Mouse (Mus musculus): ENCODE data around the gene Gpr84.

Gpr84 gene

DNA sequence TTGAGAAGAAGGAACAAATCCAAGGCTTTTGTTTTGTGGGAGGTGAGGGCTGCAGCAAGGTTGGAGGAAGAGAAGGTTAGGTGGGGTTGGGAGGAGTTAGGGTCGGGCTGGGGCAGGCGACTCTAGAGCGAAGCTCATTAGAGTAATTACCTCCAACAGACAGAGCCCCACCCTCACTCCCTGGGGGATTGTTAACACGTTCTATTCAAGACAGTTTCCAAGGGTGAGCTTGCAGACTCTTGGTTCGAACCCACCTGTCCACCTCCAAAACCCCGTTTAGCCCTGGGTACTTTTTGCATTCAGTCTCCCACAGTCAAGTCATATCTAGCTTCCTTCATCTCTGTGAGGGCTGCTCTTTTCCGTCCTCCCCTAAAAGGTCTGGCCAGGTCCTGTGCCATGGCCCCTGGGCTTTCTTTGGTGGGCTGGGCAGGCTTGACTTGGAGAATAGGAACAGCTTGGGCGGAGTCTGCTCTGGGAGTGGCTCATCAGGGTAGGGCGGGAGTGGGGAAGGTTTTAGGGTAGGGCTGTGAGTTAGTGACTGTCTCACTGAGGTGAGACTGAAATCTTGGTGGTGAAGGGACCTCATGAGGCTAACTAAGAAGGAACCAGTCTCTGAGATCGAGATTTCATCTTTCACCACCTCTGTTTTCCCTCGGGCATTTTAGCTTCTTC lies 26.7 kb upstream of the Gpr84 start:
- DNase-seq (ENCODE audit: inconsistent ontology term): no peak

DNA sequence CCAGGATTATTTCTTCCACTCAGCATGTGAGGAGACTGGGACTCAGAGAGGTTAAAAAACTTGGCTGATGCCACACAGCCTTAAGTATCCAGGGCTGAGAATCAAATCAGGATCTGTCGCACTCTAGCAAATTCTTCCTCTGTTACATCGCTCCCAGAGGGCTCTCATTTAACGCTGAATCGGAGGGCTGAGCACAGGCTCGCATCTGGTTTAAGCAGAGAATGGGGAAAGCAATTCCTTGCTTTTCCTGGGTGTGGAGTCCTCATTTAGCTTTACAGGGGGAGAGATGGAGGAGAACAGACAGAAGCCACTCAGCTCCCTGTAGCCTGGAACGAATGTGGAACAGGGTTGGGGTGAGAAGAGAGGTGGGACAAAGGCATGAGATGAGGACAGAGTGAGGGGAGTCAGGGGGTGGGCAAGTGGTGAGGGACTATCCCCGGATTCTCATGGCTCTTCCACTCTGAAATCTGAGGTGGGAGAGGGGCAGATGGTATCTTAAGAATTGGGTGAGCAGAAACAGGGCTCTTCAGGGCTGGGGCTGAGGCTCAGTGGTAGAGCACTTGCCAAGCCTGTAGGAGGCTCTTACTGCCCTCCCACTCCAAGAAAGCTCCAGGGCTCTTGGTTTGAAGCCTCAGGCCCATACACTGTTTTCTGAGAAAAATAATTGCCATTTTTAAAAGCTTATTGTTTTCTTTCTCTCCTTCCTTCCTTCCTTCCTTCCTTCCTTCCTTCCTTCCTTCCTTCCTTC lies 25.2 kb upstream of the Gpr84 start:
- no peak for DNase-seq (ENCODE audit: inconsistent ontology term)

DNA sequence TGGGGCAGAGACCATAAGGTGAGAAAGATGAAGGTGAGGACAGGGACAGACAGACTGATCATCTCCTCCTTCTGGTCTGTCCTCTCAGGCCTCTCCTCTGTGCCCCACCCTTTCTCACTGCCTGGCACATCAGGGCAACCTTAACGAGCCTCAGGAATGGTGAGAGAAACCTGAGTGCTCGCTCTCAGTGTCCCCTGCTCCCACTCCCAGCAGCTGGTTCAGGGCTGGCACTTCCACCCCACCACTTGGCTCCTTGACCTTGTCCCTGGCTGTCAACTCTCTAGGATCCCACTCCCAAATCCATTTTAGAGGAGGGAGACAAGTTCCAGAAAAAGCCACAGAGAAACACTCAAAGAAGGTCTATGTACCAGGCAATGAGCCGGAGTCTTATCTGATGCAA lies 24.6 kb upstream of the Gpr84 start:
- no peak for DNase-seq (ENCODE audit: inconsistent ontology term)

DNA sequence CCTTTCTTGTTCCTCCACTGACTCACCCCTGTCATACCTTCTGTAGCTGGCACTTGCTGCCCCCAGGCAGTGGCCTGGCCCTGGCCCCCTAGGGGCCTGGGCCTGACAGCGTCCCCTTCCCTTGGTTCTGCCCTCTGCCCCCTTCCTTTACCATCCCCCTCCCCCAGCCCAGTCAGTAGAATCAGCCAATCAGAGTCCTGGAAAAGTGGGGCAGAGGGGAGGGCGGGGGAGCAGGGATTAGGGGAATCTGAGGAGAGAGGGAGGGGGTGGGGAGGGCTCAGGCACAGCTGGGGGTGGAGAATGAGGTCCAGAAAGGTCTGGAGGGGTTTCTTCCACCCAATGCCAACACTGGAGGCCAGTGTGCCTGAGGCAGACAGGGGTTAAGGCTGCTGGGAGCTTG lies 23.8 kb upstream of the Gpr84 start:
- peak; percentile 75 for DNase-seq (ENCODE audit: inconsistent ontology term)

DNA sequence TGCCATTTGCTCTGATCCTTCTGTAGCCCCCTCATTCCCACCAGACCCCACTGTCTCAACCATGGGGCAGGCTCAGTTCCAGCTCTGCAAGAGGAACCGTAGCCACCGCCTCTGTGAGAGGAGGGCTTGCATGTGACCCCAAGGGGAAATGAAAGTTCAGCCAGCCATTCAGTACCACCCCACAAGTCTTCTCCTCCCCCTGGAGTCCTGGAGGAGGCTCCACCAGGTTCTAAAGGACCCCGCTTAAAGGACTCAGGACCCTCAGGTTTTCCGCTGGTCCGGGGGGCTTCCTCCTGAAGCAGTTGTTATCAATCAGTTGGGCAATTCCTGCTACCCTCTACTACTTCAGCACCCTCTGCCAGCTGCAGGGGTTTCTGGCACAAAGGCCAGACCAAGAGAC lies 23.3 kb upstream of the Gpr84 start:
- no peak for DNase-seq (ENCODE audit: inconsistent ontology term)

DNA sequence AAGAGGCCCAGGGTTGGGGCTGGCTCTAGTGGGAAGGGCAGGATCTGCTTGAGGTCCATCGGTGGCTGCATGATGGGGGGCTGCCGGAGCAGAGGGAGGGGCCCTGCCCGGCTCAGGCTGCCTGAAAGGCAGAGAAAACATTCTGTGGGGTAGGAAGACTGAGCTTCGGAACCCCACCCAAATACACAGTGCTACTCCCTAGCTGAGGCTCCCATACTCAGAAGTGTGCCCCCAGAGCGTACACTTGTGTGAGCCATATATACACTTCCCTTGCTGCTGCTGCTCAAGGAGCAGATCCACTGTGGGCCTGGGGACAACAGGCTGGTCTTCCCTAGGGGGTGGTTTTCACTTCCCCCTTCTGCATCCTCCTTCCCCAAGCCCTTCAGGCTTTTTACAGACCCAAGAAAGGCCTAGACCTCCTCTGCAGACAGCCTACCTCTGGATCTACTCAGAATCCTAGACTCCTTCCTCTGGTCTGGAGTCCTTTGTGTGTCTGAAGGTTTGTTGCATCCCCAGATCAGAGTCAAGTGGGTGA lies 22.7 kb upstream of the Gpr84 start:
- DNase-seq (ENCODE audit: inconsistent ontology term): no peak

DNA sequence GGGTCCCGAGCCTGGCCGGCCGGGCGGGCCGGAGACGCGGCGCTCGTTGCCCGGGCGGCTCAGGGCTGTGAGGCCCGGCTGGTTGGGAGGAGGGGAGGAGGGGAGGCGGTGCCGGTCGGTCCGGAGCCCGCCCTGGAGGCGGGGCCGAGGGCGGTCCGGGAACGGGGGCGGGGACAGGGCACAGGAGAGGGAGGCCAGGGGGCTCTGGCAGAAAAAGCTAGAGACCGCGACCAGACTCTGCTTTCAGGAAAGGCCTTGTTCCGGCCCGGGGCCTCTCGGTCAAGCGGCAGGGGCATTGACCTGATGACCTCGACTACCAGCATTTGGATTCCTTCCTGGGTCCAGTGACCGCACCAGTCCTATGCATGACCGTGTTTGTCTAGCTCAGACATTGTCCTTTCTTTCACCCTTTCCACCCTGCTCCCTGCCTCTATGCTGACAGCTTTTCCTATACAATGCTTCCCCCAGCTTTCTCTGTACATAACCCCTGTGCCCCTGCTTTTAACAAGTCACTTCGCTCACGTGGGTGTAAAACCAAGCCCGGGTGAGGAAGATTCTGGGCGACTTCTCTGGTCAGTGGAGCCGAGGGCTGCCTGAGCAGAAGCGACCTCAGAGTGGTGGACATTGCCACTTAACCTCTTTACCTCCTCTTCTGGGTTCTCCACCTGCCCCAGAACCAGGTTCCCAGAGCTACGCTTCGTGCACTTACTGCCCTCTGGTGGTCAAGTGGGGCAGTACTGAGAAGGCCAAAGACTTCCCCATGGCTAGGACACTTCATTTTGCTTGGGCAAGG lies 13.2 kb upstream of the Gpr84 start:
- peak; percentile 91 for DNase-seq (ENCODE audit: inconsistent ontology term)

DNA sequence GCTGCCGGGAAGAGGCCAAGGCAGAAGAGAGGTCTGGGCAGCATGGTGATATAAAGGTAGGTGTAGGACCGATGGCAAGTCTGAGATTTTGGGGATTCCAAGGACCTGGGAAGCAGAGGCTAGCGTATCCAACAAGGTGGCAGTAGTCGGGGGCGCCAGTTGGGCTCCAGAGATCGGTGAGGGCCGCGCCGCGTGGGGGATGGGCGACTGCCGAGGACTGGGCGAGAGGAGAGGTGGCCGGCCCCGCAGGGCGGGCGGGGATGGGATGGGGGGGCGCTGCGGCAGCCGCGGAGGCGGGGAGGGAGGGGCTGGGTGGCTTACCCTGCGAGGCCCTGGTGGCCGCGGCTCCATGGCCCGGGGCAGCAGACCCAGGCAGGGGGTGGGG lies 12.7 kb upstream of the Gpr84 start:
- peak; percentile 61 for DNase-seq (ENCODE audit: inconsistent ontology term)

DNA sequence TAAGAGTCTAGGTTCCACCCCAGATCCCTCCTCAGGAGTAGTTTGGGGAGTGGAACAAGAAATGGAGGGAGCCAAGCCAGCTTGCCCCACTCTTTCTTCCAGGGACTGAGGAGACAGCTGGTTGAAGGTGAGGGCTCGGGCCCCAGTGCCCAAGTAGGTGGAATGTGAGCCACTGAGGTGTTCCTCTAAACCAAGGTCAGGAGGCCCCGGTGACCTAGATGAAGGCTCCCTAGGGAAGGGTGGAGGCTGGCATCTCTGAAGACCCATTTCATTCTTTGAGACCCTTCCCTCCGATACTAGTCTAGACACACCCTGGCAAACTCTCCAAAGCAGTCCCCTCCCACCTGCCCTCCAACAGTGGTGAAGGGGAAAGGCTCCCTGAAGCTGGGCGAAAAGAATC lies 12.0 kb upstream of the Gpr84 start:
- no peak for DNase-seq (ENCODE audit: inconsistent ontology term)

DNA sequence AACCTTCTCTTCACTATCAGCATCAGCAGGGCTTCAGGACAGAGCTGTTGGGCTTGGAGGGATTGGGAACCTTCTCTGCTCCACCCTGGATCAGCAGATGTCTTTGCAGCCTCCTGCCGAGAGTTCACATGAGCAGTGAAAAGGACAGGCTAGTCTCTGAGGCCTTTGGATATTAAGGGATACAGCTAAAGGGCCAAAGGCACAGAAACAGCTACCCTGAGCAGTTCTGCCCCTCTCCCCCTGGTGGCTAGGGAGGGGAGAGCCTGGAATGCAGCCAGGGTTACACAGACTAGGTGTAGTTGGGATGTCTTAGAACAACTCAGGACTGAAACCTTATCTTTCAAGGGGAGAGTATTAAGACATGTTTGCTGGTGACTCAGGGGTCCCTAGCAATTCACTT lies 10.7 kb upstream of the Gpr84 start:
- no peak for DNase-seq (ENCODE audit: inconsistent ontology term)

DNA sequence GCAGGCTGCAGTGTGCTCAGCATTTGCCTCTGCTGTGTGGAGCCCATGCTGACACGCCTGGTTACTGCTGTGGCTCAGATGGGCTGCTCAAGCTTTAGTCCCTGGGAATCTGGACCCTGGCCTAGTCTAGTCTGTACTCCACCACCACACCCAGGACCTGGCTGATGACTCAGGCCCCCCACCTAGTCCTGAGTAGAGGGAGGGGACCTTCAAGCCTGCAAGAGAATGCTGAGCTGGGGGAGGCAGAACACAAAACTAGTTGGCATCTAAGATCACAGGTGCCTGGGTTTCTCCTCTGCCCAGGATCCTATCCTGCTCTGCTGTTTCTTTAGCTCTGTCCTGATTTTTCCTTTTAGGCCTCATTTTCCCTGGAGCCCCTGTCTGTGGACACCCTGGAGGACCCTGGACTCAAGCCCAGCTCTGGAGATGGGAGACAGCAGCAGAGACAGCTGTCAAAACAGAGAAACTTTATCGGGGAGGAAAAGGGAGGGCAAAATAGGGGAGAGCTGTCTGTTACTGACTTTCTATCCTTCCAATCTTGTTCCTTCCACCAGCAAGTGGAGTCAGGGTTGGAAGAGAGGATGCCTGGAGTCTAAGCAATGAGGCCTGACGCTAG lies 7.9 kb upstream of the Gpr84 start:
- no peak for DNase-seq (ENCODE audit: inconsistent ontology term)

DNA sequence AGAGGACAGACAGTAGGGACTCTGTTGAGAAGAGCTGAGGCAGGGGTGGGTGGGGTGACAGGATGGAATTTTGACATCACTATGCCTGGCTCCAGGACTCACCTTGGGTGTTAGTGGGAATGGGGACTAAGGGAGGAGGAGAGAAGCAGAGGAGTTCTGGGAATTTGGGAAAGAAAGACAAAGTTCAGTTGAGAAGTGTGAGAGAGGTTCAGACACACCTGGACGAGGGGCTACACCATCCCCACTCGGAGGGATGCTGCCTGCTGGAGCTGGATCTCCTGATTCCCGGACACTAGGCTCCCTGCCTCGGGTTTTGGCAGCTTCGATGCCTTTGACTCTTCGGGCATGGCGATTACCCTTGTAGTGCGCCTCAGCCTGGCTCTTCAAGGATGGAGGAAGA lies 7.3 kb upstream of the Gpr84 start:
- no peak for DNase-seq (ENCODE audit: inconsistent ontology term)

DNA sequence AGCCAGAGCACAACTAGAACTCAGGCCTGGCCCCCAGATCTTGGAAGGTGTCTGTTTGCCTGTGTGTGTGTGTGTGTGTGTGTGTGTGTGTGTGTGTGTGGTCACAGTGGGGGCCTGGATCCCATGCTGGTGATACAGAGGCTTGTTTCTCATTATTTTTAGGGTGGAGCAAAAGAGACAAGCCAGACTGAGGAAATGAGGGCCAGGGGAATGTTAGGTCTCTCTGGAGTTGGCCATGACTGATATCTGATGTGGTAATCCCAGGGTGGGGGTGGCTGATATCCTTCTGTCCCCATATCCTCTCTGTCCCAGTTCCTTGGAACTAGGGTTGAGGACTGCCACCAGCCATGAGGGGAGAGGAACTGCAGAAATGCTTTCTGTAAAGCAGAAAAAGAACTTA lies 6.7 kb upstream of the Gpr84 start:
- no peak for DNase-seq (ENCODE audit: inconsistent ontology term)

DNA sequence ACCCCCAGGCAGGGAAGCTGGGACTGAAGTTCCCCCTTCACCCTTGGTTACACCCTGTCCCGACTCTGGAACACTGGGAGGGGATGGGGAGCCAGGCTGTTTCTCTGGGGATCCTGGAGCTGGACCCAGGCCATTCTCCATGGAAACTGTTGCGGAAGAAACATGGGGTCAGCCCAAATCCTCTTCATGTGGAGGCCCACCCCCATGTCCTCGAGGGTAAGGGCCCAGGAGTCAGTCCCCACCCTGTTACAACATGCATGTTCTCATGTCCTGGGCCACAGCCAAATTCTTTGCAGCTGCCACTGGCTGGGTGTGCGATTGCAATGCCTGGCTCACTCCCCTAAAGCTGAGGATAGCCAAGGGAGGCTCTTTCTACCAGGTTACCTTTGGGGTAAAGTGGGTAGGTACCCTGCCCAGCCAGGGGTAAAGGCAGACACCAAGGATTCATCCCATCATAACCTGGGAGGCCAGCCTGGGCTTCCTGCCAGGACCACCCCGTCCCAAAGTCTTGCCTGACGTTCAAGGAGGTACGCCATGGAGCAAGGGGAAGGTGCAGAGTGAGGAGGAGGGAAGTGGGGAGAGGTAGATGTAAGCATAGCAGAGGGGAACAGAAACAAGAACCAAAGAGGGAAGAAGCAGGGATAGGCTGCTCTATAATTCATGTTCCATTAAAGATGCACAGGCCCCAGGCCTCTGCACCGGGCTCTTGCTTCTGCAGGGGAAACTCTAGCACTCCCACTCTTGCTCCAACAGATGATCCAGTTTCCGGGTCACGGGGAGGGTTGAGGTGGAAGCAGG lies 5.8 kb upstream of the Gpr84 start:
- no peak for DNase-seq (ENCODE audit: inconsistent ontology term)

DNA sequence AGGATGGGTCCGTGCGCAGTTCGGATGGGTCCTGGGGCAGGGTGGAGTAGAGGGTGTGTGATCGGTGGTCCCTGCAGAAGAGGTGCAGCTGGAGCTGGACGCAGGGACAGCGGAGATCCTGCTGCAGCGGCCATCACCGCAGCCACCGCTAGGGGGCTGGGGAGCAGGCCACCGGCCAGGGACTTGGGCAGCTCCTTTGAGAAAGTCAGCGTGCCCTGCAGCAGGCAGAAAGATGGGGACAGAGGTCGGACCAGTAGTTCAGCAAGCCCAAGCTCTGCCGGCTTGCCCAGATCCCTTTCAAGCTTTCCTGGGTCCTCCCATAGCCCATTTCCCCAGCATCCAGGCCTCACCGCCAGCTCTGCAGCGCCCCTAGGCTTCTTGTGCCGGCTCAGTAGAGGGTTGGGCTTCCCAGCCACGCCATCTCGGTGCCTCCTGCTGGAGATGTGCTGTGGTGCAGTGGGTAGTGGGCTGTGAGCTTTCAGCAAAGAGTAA lies 4.6 kb upstream of the Gpr84 start:
- peak; percentile 75 for DNase-seq (ENCODE audit: inconsistent ontology term)

DNA sequence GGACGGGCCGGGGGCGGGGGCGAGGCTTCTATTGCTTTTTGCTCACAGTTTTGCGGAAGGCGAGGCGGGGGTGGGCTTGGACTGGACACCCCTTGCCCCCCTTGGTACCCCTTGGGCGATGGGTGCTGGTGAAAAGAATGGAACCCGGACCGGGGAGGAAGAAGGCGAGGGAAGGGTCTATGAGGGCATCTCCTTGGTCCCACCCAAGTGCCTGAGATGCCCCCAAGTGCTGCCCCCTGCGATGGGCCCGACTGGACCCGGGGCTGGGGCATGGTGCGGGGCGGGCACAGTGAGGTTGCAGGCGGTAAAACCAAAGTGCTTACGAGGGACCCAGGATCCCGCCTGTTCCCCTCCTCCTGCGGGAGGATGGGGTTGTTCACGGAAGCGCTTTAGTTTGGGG lies 3.8 kb upstream of the Gpr84 start:
- DNase-seq (ENCODE audit: inconsistent ontology term): no peak

DNA sequence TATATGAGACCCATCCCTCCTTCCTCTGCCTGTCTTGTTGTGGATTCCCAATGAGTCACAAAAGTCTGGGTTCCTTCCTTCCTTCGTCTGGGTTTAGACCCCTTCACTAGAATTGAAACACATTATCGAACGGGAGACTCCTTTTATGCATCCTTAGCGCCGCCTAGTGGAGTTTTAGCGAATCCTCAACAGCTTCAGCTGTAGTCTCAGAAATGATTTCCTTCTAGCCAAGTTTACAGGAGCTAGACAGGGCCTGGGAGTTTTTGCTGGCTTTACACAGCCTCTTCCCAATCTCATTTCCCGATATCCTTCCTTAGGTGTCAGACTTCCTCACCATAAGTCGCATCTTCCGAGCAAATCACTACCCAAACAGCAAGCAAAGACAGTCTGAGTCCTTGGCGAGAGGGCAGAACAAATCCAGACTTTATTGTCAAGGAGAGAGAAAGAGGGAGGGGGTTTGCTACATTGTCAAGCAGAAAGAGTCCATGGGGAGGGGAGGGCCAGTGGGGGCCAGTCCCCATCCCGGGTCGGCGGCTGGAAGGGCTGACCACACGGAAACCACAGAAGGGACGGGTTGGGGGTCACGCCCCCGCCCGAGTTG lies 3.2 kb upstream of the Gpr84 start:
- DNase-seq (ENCODE audit: inconsistent ontology term): peak; percentile 47

DNA sequence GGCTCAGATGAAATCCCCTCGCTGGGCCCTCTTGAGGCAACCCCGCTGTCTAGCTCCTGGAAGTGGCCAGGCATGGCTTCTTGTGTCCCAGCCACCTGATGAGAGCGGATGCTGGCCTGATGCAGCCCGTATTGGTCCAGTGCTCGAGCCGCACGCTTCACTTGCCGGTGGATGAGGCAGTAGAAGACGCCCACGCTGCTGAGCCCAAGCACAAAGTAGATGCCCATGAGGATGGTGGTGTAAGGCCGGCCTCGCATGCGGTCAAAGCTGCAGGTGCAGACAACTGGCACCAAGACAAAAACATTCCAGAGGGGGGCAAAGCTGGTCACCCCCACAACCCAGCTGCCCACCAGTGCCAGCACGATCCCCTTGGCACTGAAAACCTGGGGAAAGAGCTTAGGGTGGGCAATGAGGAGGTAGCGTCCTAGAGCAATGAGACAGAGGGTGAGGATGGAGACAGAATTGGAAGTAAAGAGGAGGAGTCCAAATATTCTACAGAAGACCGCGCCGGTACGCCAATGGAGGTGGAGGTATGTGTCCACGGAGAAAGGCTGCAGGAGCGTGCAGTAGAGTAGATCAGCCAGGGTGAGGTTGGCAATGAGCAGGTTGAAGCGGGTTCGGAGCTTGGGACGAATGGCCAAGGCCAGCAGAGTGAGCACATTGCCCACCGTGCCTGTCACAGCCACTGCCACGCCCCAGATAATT lies 1.4 kb downstream of the Gpr84 start:
- DNase-seq (ENCODE audit: inconsistent ontology term): no peak

DNA sequence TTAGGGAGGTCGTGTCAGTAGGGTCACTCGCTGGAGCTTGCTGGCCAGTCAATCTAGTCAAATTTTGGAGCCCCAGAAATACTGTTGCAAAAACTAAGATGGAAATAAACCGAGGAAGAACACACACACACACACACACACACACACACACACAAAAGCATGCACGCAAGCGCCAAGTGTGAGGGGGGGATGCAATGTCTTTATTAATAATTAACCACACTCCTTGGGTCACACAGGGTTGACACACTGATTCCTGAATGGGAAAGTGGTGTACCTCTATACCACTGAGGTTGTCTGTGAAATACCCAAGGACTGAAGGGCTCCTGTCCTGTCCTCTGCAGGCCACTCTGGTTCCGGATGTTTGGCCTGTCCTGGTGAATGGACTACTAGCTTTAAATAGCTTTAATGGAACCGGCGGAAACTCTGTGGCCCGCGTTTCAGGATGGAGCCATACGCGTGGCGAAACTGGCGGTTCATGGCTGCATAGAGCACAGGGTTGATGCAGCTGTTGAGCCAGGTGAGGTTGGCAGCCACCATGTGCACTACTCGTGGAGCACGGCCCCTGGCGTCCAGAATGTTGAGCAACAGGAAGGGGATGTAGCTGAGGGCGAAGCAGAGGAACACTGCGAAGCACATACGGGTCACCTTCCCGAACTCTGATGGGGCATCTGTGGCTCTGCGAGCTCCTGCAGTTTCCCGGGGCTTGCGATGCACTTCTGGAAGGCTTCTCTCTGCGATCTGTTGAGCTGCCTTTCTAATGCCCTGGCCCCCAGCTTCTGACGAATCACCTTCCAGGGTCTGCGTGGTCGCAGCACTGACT lies 2.1 kb downstream of the Gpr84 start:
- DNase-seq (ENCODE audit: inconsistent ontology term): no peak
